Mouse (Mus musculus): ENCODE measurements around the gene Kif19a.

The Kif19a gene

DNA sequence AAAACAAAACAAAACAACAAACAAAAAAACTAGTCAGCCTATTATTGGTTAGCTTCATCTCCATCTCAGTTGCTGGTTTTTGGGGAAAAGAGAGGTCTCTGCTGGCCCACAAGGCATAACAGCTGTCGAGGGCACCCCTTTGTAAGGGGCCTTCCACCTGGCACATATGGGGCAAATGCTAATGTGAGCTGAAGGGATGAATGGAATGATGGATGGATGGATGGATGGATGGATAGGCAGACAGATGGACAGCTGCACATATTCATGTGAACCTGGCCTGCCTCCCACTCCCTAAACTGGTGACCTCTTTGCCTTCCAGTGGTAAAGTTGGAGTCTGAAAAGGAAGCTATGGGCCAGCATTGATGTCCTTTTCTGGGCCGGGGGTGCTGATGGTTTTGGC, 41.8 kb downstream of the Kif19a start:
- DNase-seq (ENCODE audit: low spot score in 2 of 2), result no peak

DNA sequence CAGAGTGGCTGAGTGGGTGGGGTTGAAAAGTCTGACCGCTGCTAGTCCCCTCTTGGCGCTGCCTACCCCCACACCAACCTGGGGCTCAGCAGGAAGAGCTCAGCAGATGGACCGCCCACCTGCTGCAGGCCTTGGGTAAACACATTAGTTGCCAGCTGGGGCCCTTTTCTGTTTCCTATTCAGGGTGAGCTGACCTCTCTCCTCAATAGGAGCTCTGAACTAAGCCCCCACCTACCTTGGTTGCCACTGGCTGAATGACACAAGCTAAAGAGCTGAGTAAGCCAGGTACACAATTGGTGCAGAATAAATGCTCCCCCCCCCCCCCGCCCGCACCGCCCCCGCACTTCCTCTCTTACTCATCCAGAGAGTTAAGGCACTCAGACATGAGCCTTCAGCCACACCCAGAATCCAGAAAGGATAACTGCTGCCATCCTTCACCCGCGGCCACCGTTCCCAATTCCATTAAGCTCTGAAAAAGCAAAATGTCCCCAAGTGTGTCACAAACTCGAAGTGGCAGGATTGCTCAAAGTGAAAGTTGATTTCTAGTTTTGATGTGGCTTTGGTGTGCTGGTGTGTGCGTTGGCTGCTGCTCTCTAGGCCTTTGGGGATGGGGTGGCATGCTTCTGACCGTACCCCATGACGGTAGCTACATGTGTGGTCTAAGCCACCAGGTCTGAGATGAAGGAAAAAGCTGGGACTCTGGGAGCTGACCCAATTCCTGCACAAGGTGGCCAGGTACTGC, 42.7 kb downstream of the Kif19a start:
- no peak for DNase-seq (ENCODE audit: low spot score in 2 of 2)

DNA sequence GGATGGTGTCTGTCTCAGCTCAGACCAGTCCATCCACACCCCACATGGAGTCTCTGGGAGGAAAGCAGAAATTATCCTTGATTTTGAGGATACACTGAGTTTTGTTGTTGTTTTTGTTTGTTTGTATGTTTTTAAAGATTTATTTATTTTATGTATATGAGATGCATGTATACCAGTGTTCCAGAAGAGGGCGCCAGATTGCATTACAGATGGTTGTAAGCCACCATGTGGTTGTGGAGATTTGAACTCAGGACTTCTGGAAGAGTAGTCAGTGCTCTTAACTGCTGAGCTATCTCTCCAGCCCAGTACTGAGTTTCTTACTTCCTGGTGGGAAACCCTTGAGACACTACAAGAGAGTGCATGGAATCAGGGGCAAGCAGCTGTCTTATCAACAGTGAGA, 44.2 kb downstream of the Kif19a start:
- no peak for DNase-seq (ENCODE audit: low spot score in 2 of 2)

DNA sequence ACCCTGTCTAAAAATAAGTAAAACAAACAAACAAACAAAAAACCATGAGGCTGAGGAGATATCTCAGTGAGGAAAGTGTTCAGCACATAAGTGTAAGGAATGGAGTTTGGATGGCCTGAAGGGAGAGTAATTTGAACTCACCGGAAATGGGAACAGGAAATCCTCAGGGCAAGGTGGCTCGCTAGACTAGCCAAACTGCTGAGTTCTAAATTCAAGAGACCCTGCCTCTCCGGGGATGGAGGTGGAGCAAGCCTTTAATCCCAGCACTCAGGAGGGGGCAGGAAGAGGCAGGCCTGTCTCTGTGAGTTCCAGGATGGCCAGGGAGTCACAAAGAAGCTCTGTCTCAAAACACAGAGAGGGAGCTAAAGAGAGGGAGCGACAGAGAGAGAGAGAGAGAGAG, 45.2 kb downstream of the Kif19a start:
- DNase-seq (ENCODE audit: low spot score in 2 of 2), result no peak

DNA sequence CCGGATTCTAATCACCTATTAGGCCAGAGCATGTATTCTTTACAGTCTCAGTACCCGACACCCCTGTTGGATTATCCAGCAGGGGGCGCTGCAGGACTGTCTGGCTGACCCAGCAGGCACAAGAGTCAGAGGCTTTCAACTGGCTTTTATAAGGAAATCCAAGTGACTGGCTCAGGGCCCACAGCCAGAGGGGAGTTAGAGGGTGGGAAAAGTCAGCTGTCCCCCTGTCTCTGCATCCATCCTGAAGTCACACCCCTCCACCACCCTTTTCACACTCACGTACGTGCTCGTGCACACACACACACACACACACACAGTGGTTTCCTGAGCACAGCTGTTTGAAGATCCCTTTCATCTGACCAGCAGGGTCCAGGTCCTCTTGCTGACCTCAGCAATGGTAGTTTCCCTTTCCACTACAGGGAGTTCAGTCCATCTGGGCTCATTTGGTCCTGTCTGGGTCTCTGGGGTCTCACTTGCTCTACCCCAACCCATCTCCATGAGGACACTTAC, 47.6 kb downstream of the Kif19a start:
- DNase-seq (ENCODE audit: low spot score in 2 of 2), result peak; percentile 92 to 95

DNA sequence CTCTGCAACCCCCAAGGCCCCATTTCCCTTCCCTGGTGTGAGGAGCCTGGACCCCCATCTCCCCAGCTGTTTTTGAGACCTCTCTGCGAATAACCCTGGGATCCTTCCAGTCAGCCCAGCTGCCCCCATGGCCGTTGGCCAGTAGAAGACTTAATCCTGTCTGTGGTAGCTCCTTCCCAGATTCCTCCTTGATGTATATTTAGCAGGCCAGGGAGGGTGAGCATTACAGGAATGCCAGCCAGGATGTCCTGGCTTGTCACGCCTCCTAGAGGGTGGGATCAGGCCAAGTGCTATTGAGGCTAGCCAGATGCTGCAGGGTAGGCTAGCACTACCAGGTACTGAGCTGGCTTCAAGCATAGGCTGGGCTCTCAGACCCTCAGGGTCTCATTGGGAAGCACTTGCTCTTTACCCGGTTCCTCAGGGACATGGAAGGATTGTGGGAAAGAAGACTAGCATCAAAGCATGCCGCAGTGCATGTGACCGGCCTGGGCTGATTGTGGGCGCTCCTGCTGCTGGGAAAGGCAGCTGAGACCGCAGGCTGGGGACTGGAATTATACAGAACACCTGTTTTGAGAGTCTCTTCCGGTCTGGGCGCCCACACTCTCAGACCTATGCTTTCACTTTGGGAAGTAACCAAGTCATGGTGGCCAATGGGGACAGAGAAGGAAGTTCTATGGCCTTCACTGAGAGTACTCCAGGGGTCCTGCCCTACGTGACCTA, 49.8 kb downstream of the Kif19a start:
- DNase-seq (ENCODE audit: low spot score in 2 of 2), result no peak

DNA sequence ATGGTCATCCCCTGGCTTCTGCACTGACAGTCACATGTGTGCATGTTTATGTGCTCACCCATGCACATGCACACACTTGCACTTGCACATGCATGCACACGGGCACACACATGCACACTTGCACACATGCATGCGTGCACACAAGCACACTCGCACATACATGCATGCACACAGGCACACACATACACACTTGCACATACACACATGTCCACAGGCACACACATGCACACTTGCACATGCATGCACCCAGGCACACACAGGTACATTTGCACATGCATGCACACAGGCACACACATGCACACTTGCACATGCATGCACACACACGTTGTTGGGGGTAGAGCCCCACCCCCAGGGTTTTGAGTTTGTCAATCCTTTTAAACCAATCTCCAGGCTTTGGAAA, 51.7 kb downstream of the Kif19a start:
- no peak for DNase-seq (ENCODE audit: low spot score in 2 of 2)

DNA sequence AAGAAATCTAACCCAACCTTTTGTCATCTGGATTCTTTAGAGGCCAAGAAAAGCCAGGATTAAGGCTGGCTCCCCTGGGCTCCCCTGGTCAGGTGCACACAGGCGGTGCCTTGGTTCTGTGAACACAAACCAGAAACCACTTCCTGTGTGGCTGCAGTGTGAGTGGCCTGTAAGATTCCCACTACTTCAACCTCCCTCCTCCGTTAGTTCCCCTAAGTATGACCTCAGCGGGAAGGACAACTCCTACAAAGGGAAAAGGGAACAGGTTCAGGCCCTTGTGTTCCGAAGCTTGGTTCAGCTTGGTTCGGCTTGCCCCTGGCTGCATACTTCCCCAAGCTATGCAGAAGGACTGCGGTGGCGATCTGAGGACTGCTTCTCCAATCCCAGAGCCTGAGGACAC, 53.0 kb downstream of the Kif19a start:
- no peak for DNase-seq (ENCODE audit: low spot score in 2 of 2)

DNA sequence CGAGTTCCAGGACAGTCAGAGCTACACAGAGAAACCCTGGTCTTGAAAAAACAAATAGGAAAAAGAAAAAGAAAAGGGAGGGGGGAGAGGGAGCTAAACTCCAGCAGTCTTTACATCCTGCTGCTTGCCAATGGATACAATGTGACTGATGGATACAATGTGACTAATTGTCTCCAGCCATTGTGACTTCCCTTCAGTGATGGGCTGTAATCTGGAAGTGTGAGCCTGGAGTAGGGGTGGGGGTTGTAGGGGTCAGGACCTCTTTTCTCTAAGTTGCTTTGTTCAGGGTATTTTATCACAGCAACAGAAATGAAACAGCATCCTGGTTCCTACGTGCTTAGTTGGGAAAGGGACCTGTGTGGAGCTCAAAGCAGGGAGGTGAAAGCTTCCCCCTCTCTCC, 53.9 kb downstream of the Kif19a start:
- DNase-seq (ENCODE audit: low spot score in 2 of 2), result no peak

DNA sequence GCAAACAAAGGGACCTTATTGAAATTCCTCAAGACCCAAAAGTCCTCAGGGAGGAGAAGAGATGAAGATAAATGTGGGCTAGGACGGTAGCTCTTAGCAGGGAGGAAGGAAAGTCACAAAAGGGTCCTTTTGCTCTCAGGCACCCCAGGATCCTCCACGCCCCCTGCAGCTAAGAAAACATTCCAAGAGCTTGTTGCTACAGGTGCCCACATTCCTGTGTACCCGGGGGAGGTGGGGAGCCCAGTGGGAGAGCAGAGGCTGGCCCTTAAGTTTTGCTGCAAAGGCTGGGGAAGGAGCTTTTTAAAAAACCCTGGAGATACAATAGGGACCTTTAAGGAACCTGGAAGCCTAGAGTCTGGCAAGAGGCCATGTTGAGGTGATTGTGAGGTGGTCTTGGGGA, 55.3 kb downstream of the Kif19a start:
- no peak for DNase-seq (ENCODE audit: low spot score in 2 of 2)

DNA sequence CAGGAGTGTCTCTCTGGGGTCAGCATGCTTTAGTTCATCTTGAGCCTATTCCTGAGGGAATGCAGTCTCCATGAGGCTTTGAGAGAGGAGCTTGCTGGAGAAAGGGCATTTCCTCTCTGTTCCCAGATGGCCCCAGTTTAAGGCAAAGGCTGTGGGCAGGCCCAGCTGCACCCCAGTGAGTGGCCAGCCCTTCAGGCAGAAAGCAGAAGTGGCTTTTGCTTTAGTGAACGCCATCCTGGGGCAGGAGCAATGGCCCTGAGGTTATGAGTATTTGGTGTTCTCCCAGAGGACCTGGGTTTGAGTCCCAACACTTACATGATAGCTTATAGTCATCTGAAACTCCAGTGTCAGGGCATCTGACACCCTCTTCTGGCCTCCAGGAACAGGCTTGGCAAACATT, 56.1 kb downstream of the Kif19a start:
- DNase-seq (ENCODE audit: low spot score in 2 of 2), result no peak

DNA sequence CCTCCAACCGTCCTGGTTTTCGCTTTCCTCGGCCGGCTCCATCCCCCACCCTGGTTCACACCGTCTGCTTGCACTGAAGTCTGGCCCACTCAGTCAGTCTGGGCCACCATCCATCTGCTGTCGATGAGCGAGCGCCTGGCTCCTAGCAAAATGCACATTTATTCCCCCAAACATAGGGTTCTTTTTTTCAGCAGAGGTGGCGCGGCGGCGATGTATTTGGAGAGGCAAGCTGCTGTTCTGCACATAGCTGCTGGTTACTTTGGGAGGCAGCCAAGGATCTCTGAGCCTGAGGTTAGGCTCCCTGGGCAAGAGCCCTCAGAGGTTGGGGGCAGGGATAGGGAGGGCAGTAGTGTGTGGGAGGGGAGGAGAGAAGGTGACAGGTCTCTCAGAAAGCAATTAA, 57.5 kb downstream of the Kif19a start:
- DNase-seq (ENCODE audit: low spot score in 2 of 2), result peak; percentile 87 to 89

DNA sequence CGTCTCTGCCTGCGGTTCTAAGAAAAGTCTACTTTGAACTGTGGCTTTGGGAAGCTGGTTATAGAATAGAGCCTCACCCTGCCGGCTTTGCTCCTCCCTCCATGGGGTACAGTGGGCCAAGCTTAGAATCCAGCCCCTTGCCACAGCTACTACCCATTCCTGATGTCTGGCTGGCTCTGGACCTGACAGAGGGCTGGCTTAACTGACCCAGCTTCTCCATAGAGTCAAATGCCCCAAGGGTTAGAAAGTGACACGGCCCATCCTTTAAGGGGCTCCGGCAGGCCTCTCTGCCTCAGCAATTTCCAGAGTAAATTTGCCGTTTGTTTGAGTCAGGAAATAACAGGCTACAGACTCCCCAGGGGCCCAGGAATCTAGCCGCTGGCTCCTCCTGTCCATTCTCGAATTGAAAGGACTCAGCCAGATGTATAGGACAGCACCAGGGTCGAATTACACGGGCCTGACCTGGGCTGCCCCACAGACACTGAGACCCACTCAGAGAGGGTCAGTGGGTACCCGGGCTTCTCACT, 58.1 kb downstream of the Kif19a start:
- no peak for DNase-seq (ENCODE audit: low spot score in 2 of 2)

DNA sequence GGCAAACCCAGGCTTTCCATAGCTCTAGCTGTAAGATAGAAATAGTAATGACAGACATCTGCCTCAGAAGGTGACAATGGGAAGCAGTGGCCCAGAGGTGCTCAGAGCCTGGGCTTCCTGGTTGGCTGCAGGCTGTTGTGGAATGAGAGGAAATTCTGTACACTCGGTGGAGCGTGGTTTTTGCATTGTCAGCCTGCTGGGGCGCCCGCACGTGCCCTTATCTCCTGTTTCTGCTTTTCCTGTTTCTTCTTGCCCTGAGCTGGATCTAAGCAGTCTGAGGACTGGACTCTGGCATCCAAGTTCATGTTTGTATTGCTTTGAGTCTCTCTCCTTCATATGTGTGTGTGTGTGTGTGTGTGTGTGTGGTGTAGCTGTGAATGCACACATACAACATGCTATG, 61.5 kb downstream of the Kif19a start:
- DNase-seq (ENCODE audit: low spot score in 2 of 2), result no peak

DNA sequence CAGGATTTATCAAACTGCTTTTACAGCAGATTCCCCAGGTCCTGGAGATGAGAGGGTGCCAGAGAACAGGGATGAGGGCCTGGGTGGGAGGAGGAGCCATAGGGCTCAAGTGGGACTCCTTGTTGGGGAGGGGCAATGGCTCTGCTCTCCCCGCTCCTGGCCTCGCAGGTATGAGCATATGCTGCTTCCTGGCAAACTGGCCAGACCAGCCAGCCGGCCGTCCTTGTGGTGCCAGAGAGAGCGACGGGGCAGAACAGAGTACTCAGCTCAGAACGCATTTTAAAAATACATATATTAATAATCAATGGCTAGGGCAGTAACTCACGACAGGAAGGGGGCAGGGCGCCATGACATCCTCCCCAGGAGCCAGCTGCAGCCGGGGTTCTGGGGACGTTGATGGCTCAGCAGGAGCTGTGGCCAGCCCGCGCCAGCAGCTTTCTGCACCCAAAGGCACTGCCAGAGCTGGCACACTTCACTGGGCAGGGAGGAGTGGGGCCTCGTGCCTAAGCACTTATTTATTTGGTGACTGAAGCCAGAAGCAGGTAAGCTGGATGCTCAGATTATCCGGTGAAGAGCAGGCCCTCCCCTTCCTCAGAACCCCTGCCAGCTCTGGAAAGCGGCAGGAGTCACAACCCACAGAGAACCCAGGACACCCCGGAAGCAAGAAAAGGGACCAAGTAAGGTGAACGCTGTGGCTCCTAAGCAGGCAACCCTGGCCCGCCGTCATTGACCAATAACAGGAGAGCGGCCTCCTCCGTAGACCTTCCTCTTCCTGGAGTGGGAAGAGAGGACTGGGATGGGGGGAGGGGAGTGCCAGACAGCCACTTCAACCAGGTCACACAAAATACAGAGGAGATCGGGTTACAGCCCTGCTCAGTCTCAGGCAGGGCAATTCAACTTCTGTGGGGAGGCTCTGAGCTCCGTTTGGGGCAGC, 64.6 kb downstream of the Kif19a start:
- no peak for DNase-seq (ENCODE audit: low spot score in 2 of 2)

DNA sequence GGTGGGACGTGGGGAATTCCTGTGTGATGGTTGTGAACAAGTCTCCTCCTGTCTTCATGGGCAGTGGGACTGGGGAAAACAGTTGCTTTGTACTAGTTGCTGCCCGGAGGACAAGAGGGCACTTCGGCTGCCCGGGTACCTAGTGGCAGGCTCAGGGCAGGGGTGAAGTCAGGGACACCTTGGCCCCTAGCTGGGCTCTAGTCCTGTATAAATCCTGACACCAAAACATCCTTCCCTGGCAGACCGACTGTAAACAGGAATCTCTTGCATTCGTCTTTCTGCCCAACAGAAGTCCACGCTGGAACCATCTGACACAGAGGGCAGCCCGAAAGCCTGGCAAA, 65.2 kb downstream of the Kif19a start:
- no peak for DNase-seq (ENCODE audit: low spot score in 2 of 2)

DNA sequence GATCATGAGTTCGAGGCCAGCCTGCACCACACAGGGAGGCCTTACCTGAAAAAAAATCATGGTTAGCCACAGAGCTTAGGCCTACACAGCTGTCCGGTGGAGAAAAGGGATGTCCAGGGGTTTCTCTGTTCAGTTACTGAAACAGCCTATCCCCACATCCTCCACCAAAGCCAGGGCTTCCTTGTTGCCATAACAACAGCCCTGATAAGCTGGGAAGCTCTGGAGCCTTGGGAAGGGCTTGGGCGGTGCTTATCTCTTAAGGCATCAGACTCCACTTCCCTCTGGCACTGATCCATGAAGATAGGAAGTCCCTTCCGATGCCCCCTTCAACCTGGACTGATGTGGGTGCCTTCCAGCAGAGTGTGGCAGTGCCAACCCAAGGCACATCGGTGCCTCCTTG, 68.0 kb downstream of the Kif19a start:
- DNase-seq (ENCODE audit: low spot score in 2 of 2), result no peak

All from right cerebral cortex, adult 2 months (tissue).